Mouse (Mus musculus) limb, embryonic 13.5 days (tissue): Measurements from ENCODE around the gene Large1. TPM values are rescaled to one million over a fixed set of nuclear protein-coding genes. Genes with fewer than 3 reads are reported as not detected.
"Not testable (repeated sequence)": the region's sequence is repeated elsewhere in the genome, so short reads cannot be mapped to it uniquely, and the experiment has no call there.

ENCODE experiments used
- ATAC-seq: fragments of 200-750 bp; cut with Nextera tagmentation; 2 replicates; pipeline ENCODE4 v1.8.0; 2017; ENCODE audit warnings: low read depth, moderate number of reproducible peaks, moderate TSS enrichment; ENCODE audit not compliant: low FRiP score
- H3K27ac ChIP-seq: fragments of 300-500 bp; sonication (generic); 2 replicates; pipeline ENCODE4 v1.5.1; 2015; ENCODE audit warnings: inconsistent platforms, mild to moderate bottlenecking, moderate library complexity
- H3K27me3 ChIP-seq: fragments of 300-500 bp; sonication (generic); 2 replicates; pipeline ENCODE4 v1.6.1; 2015; ENCODE audit warnings: mild to moderate bottlenecking, inconsistent platforms
- H3K36me3 ChIP-seq: fragments of 300-500 bp; sonication (generic); 2 replicates; pipeline ENCODE4 v1.6.1; 2015; ENCODE audit warnings: inconsistent platforms, mild to moderate bottlenecking, moderate library complexity
- H3K4me1 ChIP-seq: fragments of 300-500 bp; sonication (generic); 2 replicates; pipeline ENCODE4 v1.6.1; 2015; ENCODE audit warnings: inconsistent platforms
- H3K4me2 ChIP-seq: fragments of 300-500 bp; sonication (generic); replicated peaks from 2 replicates; pipeline ENCODE4 v1.6.1; 2015; ENCODE audit warnings: inconsistent platforms, mild to moderate bottlenecking, moderate library complexity
- H3K4me3 ChIP-seq: fragments of 300-500 bp; sonication (generic); 2 replicates; pipeline ENCODE4 v1.5.1; 2015; ENCODE audit warnings: moderate library complexity, mild to moderate bottlenecking, inconsistent platforms
- H3K9ac ChIP-seq: fragments of 300-500 bp; sonication (generic); 2 replicates; pipeline ENCODE4 v1.6.1; 2015; ENCODE audit warnings: mild to moderate bottlenecking, inconsistent platforms
- H3K9me3 ChIP-seq: fragments of 300-500 bp; sonication (generic); 2 replicates; pipeline ENCODE4 v1.6.1; 2016; ENCODE audit warnings: inconsistent platforms
- WGBS: fragments of 180-500 bp; shearing (Covaris S2); methylation state at CpG from one replicate; pipeline ENCODE4 v1.1.7; 2015; 5-methylcytosine and 5-hydroxymethylcytosine counted together
- polyA plus RNA-seq: library from polyadenylated mRNA; unstranded; fragments of >200 nt; fragmentation: Nextera tagmentation; extraction: Ambion mirVana; gene quantifications from 2 replicates; pipeline ENCODE4 v1.2.1, GENCODE M21; 2015

The Large1 gene
- polyA plus RNA-seq, 1 experiment from 2014 or later = 10.5 TPM

DNA sequence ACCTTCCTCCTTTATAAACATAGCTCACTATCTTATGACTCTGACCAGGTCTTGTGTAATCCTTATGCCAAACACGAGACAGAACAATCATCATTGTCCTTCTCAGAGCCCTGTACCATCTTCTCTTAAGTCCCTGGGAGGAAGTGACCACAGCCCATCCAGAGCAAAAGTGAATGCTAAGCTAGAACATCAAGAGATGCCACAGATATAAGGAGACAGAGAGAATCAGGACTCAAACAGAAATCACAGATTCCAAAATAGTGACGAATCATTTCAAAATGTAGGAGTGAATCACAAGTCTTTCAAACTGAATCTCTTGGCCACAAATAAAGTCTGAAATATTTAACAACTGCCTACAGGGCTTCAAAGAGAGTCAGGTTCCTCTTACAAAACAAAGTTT is 63.5 kb downstream of the Large1 start:
- Histone ChIP-seq H3K9ac (no peak overlapping the region), H3K27ac (no peak overlapping the region), H3K9me3 (no peaks in the 10 kb centered on the region), H3K4me1 (peaks cover 8% of the 10 kb centered on the region; the same call in 1 of the 2 replicates), H3K4me2 (no peak overlapping the region), H3K36me3 (no peaks in the 10 kb centered on the region), H3K4me3 (no peak overlapping the region), H3K27me3 (no peaks in the 10 kb centered on the region)
- ATAC-seq = no peak
- 87% methylated on average over 2 of the region's 2 CpGs for WGBS

DNA sequence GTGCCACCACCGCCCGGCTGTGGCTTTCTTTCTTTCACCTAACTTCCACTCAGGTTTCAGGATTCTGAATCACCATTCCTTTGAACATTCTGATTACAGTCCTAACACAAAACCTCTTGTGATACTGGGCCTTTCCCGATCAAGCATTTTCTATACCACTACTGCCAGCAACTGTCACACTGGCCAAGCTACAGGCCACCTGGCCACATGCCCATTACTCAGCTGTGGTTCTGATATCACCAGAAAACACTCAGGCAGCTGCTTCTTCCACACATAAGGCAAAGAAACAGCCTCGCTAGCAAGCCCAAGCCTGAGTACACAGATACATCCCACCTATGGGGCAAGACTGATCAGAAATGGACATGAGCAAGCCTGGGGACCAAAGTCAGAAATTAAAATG is 71.3 kb downstream of the Large1 start:
- no peaks in the 10 kb centered on the region for H3K27me3 ChIP-seq
- no peak overlapping the region for H3K4me3 ChIP-seq
- no peaks in the 10 kb centered on the region for H3K36me3 ChIP-seq
- H3K9me3 ChIP-seq = no peaks in the 10 kb centered on the region
- H3K4me1 ChIP-seq = no peaks in the 10 kb centered on the region
- H3K4me2 ChIP-seq = no peak overlapping the region
- WGBS = 94% methylated on average over 4 of the region's 4 CpGs
- H3K9ac ChIP-seq = no peak overlapping the region
- ATAC-seq = no peak
- H3K27ac ChIP-seq = no peak overlapping the region

- H3K27ac ChIP-seq = no peak overlapping the region
- no peak for ATAC-seq
- no peaks in the 10 kb centered on the region for H3K36me3 ChIP-seq
- H3K27me3 ChIP-seq = no peaks in the 10 kb centered on the region
- WGBS = 82% methylated on average over 4 of the region's 4 CpGs
- H3K4me2 ChIP-seq = no peak overlapping the region
- no peak overlapping the region for H3K9ac ChIP-seq
- H3K9me3 ChIP-seq = no peaks in the 10 kb centered on the region
- H3K4me3 ChIP-seq = no peak overlapping the region
- H3K4me1 ChIP-seq = 0 out of 2 replicates have a peak, but pooled peaks cover 3% of the 10 kb centered on the region
Observed at GRCm38 (mm10) chr8:73276015-73276414, 77.3 kb downstream of the Large1 start.

DNA sequence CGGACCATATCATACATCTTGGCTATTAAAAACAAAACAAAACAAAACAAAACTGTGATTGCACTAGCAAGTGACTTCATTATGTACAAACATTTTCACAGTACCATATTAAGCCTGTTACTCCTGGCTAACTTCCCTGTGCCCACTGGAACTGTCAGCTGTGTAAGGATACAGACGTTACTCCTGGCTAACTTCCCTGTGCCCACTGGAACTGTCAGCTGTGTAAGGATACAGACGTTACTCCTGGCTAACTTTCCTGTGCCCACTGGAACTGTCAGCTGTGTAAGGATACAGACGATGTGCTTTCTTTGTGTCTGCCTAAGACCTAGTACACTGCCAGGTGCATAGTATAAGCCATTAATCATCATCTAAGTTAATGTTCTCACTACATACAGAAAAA is 77.9 kb downstream of the Large1 start:
- not testable (repeated sequence) for H3K36me3 ChIP-seq, H3K4me3 ChIP-seq, ATAC-seq, H3K4me2 ChIP-seq, H3K27me3 ChIP-seq, H3K9ac ChIP-seq, H3K9me3 ChIP-seq, H3K27ac ChIP-seq, H3K4me1 ChIP-seq
- WGBS = 74% methylated on average over 4 of the region's 4 CpGs

- no peak for ATAC-seq
- 0 out of 2 replicates have a peak, but pooled peaks cover 3% of the 10 kb centered on the region for H3K4me1 ChIP-seq
- no peaks in the 10 kb centered on the region for H3K27me3 ChIP-seq
- H3K9me3 ChIP-seq = no peaks in the 10 kb centered on the region; the same call in 1 of the 2 replicates
- no peaks in the 10 kb centered on the region for H3K36me3 ChIP-seq
- no peak overlapping the region for H3K4me3 ChIP-seq
- H3K27ac ChIP-seq = no peak overlapping the region
- no peak overlapping the region for H3K4me2 ChIP-seq
- no peak overlapping the region for H3K9ac ChIP-seq
Observed at GRCm38 (mm10) chr8:73273150-73273549, 80.2 kb downstream of the Large1 start.

DNA sequence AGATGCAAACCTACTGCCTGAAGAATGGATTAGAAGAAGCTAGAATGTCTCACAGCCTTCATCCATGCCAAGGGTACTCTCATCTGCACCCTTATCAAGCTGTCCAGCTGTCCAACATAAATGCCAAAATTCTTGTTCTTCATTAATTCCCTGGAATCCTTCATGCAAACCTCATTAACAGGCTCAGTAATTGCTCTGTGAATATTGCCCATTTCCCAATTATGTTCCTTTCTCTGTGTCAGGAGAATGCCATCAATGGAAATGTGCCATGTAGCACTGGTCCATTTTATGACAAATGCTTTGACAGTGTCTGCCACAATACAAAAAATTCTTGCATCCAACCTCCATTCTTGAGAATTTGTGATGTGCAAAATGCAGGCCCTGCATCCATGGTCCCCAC is 82.3 kb downstream of the Large1 start:
- H3K9me3 ChIP-seq = peaks cover 1% of the 10 kb centered on the region; the same call in 1 of the 2 replicates
- no peaks in the 10 kb centered on the region for H3K27me3 ChIP-seq
- no peak overlapping the region for H3K27ac ChIP-seq
- ATAC-seq = no peak
- no peak overlapping the region for H3K4me2 ChIP-seq
- H3K9ac ChIP-seq = no peak overlapping the region
- H3K4me1 ChIP-seq = no peaks in the 10 kb centered on the region
- no peaks in the 10 kb centered on the region for H3K36me3 ChIP-seq
- H3K4me3 ChIP-seq = no peak overlapping the region

DNA sequence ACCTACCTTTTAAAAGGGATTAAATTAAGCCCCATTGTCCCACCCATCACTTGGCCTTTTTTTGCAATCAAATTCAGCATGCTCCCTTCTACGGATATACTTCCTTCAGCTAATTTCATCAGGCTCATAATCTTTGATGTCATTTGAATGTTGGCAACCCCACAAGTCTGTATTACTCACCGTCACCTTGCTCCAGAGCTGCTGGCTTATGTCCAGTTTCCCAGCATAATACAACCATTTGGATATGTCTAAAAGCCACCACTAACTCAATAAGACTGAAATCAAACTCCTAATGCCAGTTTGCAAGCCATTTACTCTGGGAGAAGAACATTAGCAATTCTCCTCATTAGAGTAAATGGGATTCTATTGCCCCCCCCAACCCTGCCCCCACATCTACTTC is 95.4 kb downstream of the Large1 start:
- Histone ChIP-seq H3K36me3 (peaks cover 7% of the 10 kb centered on the region; the same call in 1 of the 2 replicates), H3K27me3 (no peaks in the 10 kb centered on the region), H3K9ac (no peak overlapping the region), H3K4me2 (no peak overlapping the region), H3K9me3 (peaks cover 9% of the 10 kb centered on the region), H3K27ac (0 out of 2 replicates have a peak overlapping the region, but pooled peaks have one; percentile 3), H3K4me1 (no peaks in the 10 kb centered on the region), H3K4me3 (no peak overlapping the region)
- no peak for ATAC-seq
- WGBS = 64% methylated on average over 2 of the region's 2 CpGs

- WGBS = 92% methylated on average over 3 of the region's 3 CpGs
- no peak overlapping the region for H3K4me2 ChIP-seq
- no peaks in the 10 kb centered on the region; the same call in none of the 2 replicates for H3K9me3 ChIP-seq
- no peaks in the 10 kb centered on the region for H3K4me1 ChIP-seq
- no peak overlapping the region for H3K4me3 ChIP-seq
- H3K36me3 ChIP-seq = no peaks in the 10 kb centered on the region
- H3K27me3 ChIP-seq = no peaks in the 10 kb centered on the region
- H3K27ac ChIP-seq = no peak overlapping the region
- ATAC-seq = no peak
- no peak overlapping the region for H3K9ac ChIP-seq
Observed at GRCm38 (mm10) chr8:73244186-73244585, 109.2 kb downstream of the Large1 start.

GRCm38 (mm10) chr8:73242066-73242465 is 111.3 kb downstream of the Large1 start:
- H3K4me3 ChIP-seq = no peak overlapping the region
- no peaks in the 10 kb centered on the region for H3K27me3 ChIP-seq
- no peak overlapping the region for H3K4me2 ChIP-seq
- no peak overlapping the region for H3K27ac ChIP-seq
- H3K4me1 ChIP-seq = no peaks in the 10 kb centered on the region
- H3K9me3 ChIP-seq = no peaks in the 10 kb centered on the region; the same call in none of the 2 replicates
- no peaks in the 10 kb centered on the region for H3K36me3 ChIP-seq
- 63% methylated on average over 1 of the region's 1 CpGs for WGBS
- no peak for ATAC-seq
- no peak overlapping the region for H3K9ac ChIP-seq

DNA sequence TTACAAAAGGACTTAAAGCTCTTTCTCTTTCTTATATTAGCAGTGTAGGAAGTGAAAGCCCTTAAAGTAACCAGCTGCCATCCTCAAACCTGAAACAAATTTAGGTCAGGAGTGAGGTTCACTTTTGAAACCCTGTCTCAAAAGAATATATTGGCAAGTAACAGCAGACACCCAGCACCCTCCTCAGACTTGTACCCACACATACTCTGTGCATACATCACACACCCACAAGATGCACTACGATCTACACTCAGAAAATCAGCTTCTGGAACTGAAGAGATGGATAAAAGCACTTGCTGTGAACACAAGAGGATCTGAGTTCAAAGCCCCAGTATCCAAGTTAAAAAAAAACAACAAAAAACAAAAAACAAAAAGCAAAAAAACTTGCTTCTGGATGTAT is 119.1 kb downstream of the Large1 start:
- ATAC-seq = no peak
- 82% methylated on average over 1 of the region's 1 CpGs for WGBS

DNA sequence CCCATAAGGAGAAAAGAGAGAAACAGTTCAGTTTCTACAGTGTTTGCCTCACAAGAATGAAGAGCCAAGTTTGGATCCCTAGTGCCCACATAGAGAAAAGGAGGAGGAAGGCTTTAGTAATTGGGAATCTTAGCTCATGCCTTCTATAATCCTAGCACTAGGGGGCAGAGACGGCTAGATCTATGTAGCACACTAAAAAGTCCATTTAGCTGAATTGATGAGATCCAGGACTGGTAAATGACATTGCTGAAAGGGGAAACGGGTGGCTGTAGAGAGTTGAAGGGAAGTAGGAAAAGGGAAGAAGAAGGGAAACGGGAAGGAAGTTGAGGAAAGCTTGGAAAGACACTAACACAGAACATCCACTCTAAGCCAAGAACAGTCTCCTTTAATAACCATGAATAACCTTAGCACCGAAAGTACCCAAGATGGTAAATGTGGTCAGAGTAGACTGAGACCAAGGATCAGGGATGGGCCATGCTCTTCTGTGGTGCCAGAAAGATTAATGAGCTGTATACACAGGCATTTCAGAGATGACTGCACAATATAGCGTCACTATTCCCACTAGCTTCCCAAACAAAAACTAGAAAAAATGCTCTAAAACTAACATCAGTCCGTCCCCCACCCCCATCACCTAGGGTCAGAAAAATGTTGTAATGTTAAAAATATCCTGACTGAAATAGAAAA is 119.8 kb downstream of the Large1 start:
- H3K4me3 ChIP-seq = no peak overlapping the region
- 59% methylated on average over 6 of the region's 6 CpGs for WGBS
- H3K9ac ChIP-seq = no peak overlapping the region
- no peak overlapping the region for H3K4me2 ChIP-seq
- H3K27me3 ChIP-seq = no peaks in the 10 kb centered on the region
- no peaks in the 10 kb centered on the region for H3K9me3 ChIP-seq
- no peaks in the 10 kb centered on the region for H3K4me1 ChIP-seq
- 0 out of 2 replicates have a peak, but pooled peaks have one; percentile 24 for ATAC-seq
- no peaks in the 10 kb centered on the region for H3K36me3 ChIP-seq
- no peak overlapping the region for H3K27ac ChIP-seq

More for the DNA sequence above, 119.1 kb downstream of the Large1 start:
- Histone ChIP-seq H3K9ac (no peak overlapping the region), H3K27me3 (no peaks in the 10 kb centered on the region), H3K36me3 (no peaks in the 10 kb centered on the region), H3K4me1 (no peaks in the 10 kb centered on the region), H3K4me2 (no peak overlapping the region), H3K9me3 (no peaks in the 10 kb centered on the region), H3K4me3 (no peak overlapping the region), H3K27ac (no peak overlapping the region)

DNA sequence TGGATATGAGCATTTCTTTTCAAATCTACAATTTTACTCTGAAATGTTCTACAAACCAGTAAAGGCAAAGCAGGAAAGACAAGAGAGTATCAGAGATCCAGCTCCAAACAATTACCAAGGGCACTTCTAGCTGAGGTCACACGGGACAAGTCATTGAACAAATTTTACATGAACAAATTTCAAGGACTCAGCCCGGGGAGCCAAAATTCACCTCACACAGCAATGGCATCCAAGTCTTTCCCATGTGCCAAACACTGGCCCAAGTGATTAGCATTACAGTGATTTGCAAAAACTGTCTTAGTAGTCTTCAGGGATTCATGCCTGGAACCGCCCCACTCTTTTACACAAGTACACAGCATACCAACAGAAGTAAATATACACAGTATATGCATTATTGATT is 126.5 kb downstream of the Large1 start:
- Histone ChIP-seq H3K27ac (no peak overlapping the region), H3K36me3 (no peaks in the 10 kb centered on the region), H3K4me3 (no peak overlapping the region), H3K9ac (no peak overlapping the region), H3K9me3 (no peaks in the 10 kb centered on the region), H3K4me2 (no peak overlapping the region), H3K4me1 (no peaks in the 10 kb centered on the region), H3K27me3 (no peaks in the 10 kb centered on the region)
- 89% methylated on average over 3 of the region's 3 CpGs for WGBS
- no peak for ATAC-seq

DNA sequence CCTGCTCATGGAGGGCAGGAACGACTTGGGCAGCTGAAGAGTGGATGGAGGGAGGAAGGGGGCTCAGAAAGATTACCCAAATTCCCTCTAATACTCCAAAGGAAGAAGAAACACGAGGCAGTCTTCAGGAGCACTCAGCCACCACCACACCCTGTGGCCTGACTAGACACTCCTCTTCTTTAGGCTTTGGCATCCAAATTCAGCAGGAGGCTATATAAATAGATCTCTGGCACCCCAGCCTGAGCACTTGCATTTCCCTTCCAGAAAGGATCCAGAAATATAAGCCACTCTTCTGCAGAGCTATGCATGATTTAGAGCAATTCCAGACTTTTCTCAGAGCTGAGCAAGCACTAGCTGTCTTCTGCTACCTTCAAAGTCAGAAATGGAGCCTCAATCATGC is 127.7 kb downstream of the Large1 start:
- no peak overlapping the region for H3K9ac ChIP-seq
- no peak overlapping the region for H3K4me3 ChIP-seq
- no peaks in the 10 kb centered on the region for H3K9me3 ChIP-seq
- WGBS = 59% methylated on average over 2 of the region's 2 CpGs
- H3K27me3 ChIP-seq = no peaks in the 10 kb centered on the region
- H3K4me2 ChIP-seq = no peak overlapping the region
- H3K36me3 ChIP-seq = no peaks in the 10 kb centered on the region
- H3K4me1 ChIP-seq = no peaks in the 10 kb centered on the region
- no peak overlapping the region for H3K27ac ChIP-seq
- no peak for ATAC-seq
